Mouse (Mus musculus) forebrain, embryonic 12.5 days (tissue): ENCODE data around the gene Elf2. TPM values are rescaled to one million over a fixed set of nuclear protein-coding genes. Genes with fewer than 3 reads are reported as not detected.

Experiments
- ATAC-seq: fragments of 200-750 bp; cut with Nextera tagmentation; 2 replicates; pipeline ENCODE4 v1.8.0; 2017; ENCODE audit warnings: moderate TSS enrichment; ENCODE audit not compliant: low FRiP score
- H3K27ac ChIP-seq: fragments of 300-500 bp; sonication (generic); 2 replicates; pipeline ENCODE4 v1.5.1; 2016; ENCODE audit warnings: mild to moderate bottlenecking
- H3K27me3 ChIP-seq: fragments of 300-500 bp; sonication (generic); 2 replicates; pipeline ENCODE4 v1.6.1; 2016; ENCODE audit warnings: mild to moderate bottlenecking
- H3K36me3 ChIP-seq: fragments of 300-500 bp; sonication (generic); replicated peaks from 2 replicates; pipeline ENCODE4 v1.6.1; 2016; ENCODE audit warnings: mild to moderate bottlenecking
- H3K4me1 ChIP-seq: fragments of 300-500 bp; sonication (generic); 2 replicates; pipeline ENCODE4 v1.6.1; 2016
- H3K4me2 ChIP-seq: fragments of 300-500 bp; sonication (generic); 2 replicates; pipeline ENCODE4 v1.6.1; 2016; ENCODE audit warnings: mild to moderate bottlenecking, moderate library complexity
- H3K4me3 ChIP-seq: fragments of 300-500 bp; sonication (generic); replicated peaks from 2 replicates; pipeline ENCODE4 v1.5.1; 2016; ENCODE audit warnings: mild to moderate bottlenecking
- H3K9ac ChIP-seq: fragments of 300-500 bp; sonication (generic); 2 replicates; pipeline ENCODE4 v1.6.1; 2016; ENCODE audit warnings: mild to moderate bottlenecking
- H3K9me3 ChIP-seq: fragments of 300-500 bp; sonication (generic); 2 replicates; pipeline ENCODE4 v1.6.1; 2016
- WGBS: fragments of 180-500 bp; shearing (Covaris S2); methylation state at CpG from one replicate; pipeline ENCODE4 v1.1.7; 2016; 5-methylcytosine and 5-hydroxymethylcytosine counted together
- polyA plus RNA-seq: library from polyadenylated mRNA; unstranded; fragments of >200 nt; fragmentation: Nextera tagmentation; extraction: Ambion mirVana; gene quantifications from 2 replicates; pipeline ENCODE4 v1.2.1, GENCODE M21; 2016

The Elf2 gene
- polyA plus RNA-seq, 1 experiment from 2014 or later: 43.8 TPM

DNA sequence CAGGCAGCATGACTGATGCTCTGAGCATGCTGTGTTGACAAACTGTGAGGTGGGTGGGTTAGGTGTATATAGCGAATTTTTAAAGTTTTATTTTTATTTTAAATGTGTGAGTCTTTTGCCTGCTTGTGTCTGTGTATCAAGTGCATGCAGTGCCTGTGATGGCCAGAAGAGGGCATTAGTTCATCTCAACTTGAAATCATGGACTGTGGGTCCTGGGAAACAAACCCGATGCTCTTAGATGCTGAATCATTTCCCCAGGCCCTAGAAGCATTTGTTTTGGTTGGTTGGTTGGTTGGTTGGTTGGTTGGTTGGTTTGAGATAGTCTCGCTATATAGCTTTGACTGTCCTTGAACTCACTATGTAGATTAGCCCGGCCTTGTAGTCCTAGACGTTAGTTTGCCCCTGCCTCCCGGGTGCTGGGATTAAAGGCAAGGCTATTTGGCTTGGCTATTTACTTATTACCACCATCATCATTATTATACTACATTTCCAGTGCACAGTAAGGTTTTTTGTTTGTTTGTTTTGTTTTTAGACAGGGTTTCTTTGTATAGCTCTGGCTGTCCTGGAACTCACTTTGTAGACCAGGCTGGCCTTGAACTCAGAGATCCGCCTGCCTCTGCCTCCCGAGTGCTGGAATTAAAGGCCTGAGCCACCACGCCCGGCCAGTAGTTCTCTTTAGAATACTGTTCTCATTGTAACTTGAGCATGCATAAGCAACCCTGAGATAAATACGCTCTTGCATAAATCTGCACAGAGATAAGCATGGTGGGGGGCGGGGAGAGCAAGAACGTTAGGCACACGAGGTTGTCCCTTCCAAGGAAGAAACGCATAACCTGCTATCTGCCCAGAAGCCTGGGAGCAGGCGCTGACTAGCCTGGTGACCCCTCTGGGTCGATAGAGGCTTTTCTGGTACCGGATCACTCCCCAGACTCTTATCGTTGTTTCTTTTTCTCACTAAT lies 35.1 kb upstream of the Elf2 start:
- Histone ChIP-seq H3K27me3 (0 out of 2 replicates have a peak, but pooled peaks cover 3% of the 10 kb centered on the region), H3K36me3 (no peaks in the 10 kb centered on the region), H3K27ac (no peak overlapping the region), H3K4me2 (no peak overlapping the region), H3K4me3 (no peak overlapping the region), H3K9me3 (0 out of 2 replicates have a peak, but pooled peaks cover 2% of the 10 kb centered on the region), H3K9ac (no peak overlapping the region), H3K4me1 (0 out of 2 replicates have a peak, but pooled peaks cover 6% of the 10 kb centered on the region)
- ATAC-seq: no peak
- WGBS: 86% methylated on average over 19 of the region's 19 CpGs

DNA sequence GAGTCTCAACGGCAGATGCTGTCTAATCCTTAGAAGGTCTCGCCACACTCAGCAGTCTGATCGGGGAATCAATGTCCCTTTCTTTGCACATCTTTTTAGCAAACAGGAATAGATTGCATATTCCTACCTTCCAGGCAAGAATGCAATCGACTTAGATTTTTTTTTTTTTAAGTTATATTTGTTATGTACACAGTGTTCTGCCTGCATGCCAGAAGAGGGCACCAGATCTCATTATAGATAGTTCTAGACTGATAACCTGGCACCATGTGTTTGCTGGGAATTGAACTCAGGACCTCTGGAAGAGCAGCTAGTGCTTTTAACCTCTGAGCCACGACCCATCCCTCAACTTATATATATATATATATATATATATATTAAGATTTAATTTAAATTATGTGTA lies 33.1 kb upstream of the Elf2 start:
- no peak for ATAC-seq
- Histone ChIP-seq H3K4me2 (no peak overlapping the region), H3K27ac (no peak overlapping the region), H3K4me3 (no peak overlapping the region), H3K27me3 (0 out of 2 replicates have a peak, but pooled peaks cover 1% of the 10 kb centered on the region), H3K9ac (no peak overlapping the region), H3K36me3 (no peaks in the 10 kb centered on the region), H3K4me1 (0 out of 2 replicates have a peak, but pooled peaks cover 6% of the 10 kb centered on the region), H3K9me3 (0 out of 2 replicates have a peak, but pooled peaks cover 2% of the 10 kb centered on the region)
- WGBS: 74% methylated on average over 5 of the region's 5 CpGs

GRCm38 (mm10) chr3:51372883-51373282 lies 32.4 kb upstream of the Elf2 start:
- Histone ChIP-seq H3K4me3 (no peak overlapping the region), H3K27me3 (no peaks in the 10 kb centered on the region), H3K36me3 (no peaks in the 10 kb centered on the region), H3K9ac (no peak overlapping the region), H3K4me1 (no peaks in the 10 kb centered on the region), H3K27ac (no peak overlapping the region), H3K9me3 (0 out of 2 replicates have a peak, but pooled peaks cover 2% of the 10 kb centered on the region), H3K4me2 (no peak overlapping the region)
- WGBS: 83% methylated on average over 5 of the region's 5 CpGs
- no peak for ATAC-seq

- no peaks in the 10 kb centered on the region for H3K36me3 ChIP-seq
- H3K27ac ChIP-seq: no peak overlapping the region
- H3K9ac ChIP-seq: no peak overlapping the region
- H3K4me1 ChIP-seq: no peaks in the 10 kb centered on the region
- no peak overlapping the region for H3K4me3 ChIP-seq
- ATAC-seq: no peak
- H3K27me3 ChIP-seq: no peaks in the 10 kb centered on the region
- WGBS: 73% methylated on average over 2 of the region's 2 CpGs
- H3K9me3 ChIP-seq: 0 out of 2 replicates have a peak, but pooled peaks cover 2% of the 10 kb centered on the region
- no peak overlapping the region for H3K4me2 ChIP-seq
Observed at GRCm38 (mm10) chr3:51371826-51372225, 31.4 kb upstream of the Elf2 start.

- Histone ChIP-seq H3K9me3 (no peaks in the 10 kb centered on the region), H3K4me2 (no peak overlapping the region), H3K27ac (no peak overlapping the region), H3K9ac (no peak overlapping the region), H3K36me3 (no peaks in the 10 kb centered on the region), H3K4me3 (no peak overlapping the region), H3K27me3 (peaks cover 6% of the 10 kb centered on the region), H3K4me1 (peaks cover 10% of the 10 kb centered on the region)
- ATAC-seq: no peak
- WGBS: 87% methylated on average over 4 of the region's 4 CpGs
Observed at GRCm38 (mm10) chr3:51368011-51368410, 27.5 kb upstream of the Elf2 start.

DNA sequence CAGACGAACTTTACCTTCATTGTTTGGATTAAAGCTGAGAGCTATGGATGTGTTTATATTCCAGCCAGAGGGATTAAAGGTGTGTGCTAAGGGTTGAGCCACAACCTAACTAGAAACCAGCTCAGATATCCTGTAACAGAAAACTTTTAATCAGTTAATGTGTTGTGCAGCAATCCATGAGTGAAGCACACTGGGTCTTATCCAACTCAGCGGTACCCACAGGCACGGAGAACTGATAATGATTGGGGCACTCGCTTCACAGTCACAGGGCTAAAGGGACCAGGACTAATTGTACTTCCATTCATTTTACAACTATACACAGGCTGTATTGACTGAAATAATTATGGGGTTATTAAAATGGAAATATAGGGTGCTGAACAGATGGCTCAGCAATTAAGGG lies 26.5 kb upstream of the Elf2 start:
- no peaks in the 10 kb centered on the region for H3K36me3 ChIP-seq
- no peaks in the 10 kb centered on the region for H3K9me3 ChIP-seq
- H3K4me1 ChIP-seq: peaks cover 10% of the 10 kb centered on the region
- peaks cover 6% of the 10 kb centered on the region for H3K27me3 ChIP-seq
- H3K4me3 ChIP-seq: no peak overlapping the region
- no peak overlapping the region for H3K4me2 ChIP-seq
- 53% methylated on average over 4 of the region's 4 CpGs for WGBS
- H3K27ac ChIP-seq: no peak overlapping the region
- no peak overlapping the region for H3K9ac ChIP-seq
- ATAC-seq: no peak

DNA sequence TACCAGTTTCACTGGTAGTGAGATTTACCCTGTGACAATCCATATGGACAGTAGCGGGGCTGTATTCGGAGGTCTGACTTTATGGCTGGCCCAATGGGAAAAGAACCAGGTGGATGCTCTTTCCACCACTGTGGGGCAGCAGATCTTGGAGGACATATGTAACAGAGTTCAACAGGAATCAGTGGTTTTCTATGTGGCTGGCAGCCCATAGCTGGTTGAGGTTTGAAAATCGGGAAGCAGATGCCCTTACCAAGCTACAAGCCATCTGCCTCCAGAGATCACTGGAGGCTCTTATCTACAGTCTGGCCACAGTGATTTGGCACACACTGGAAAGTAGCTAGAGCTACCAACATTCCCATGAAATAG lies 25.0 kb upstream of the Elf2 start:
- Histone ChIP-seq H3K27ac (no peak overlapping the region), H3K9ac (no peak overlapping the region)
- 20% methylated on average over 3 of the region's 3 CpGs for WGBS

DNA sequence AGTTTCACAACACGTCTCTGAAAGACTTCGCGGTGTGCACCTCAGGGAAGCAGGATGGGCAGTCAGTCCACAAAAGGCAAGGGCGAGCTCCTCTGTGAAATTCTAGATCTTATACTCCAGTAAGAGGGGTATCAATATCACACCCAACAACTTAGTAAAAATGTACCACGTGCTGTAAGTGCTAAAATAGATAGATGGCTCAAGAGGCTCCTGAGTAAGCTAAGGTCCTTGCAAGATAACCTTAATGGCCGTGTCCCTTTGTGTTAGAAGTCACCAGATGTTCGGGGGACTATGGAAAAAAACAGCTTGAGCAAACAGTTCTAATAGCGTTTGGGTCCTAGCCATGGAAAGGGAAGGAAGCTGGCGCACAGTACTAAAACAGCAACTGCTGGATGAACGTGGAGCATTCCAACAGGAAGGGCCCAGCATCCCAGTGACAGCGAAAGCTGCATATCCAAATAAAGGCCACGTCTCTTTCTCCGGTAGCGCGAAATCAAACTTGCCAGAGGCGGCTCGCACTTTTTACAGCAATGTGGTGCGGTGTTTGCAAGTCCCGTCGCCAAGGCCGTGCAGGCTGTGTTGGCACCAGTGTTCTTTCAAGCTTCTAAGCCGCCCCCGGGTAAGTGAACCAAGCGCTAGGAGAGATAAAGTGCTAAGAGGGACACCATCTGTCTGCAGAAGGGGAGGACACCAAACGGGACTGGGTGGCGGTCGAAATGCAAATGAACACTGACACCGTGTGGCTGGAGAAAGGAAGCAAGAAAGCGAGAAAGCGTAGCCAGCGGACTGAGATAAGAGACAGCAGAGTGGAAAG lies 24.4 kb upstream of the Elf2 start:
- Histone ChIP-seq H3K4me2 (peak overlapping the region; percentile 72), H3K36me3 (no peaks in the 10 kb centered on the region), H3K27me3 (peaks cover 17% of the 10 kb centered on the region), H3K4me3 (peak overlapping the region; percentile 42), H3K27ac (no peak overlapping the region), H3K4me1 (peaks cover 10% of the 10 kb centered on the region), H3K9me3 (no peaks in the 10 kb centered on the region), H3K9ac (peak overlapping the region; percentile 53)
- ATAC-seq: peak; percentile 91
- 7% methylated on average over 31 of the region's 31 CpGs for WGBS

More for the DNA sequence above, 25.0 kb upstream of the Elf2 start:
- ATAC-seq: no peak
- Histone ChIP-seq H3K27me3 (peaks cover 15% of the 10 kb centered on the region), H3K36me3 (no peaks in the 10 kb centered on the region), H3K9me3 (no peaks in the 10 kb centered on the region), H3K4me3 (peak overlapping the region; percentile 42), H3K4me2 (peak overlapping the region; percentile 72), H3K4me1 (peaks cover 10% of the 10 kb centered on the region)

GRCm38 (mm10) chr3:51361066-51361465 lies 20.6 kb upstream of the Elf2 start:
- WGBS: 22% methylated on average over 9 of the region's 9 CpGs
- Histone ChIP-seq H3K4me3 (no peak overlapping the region), H3K4me2 (no peak overlapping the region), H3K4me1 (peaks cover 16% of the 10 kb centered on the region), H3K36me3 (no peaks in the 10 kb centered on the region), H3K27me3 (peaks cover 39% of the 10 kb centered on the region), H3K9me3 (no peaks in the 10 kb centered on the region), H3K9ac (no peak overlapping the region), H3K27ac (no peak overlapping the region)
- ATAC-seq: no peak

GRCm38 (mm10) chr3:51359558-51360307 lies 19.3 kb upstream of the Elf2 start:
- Histone ChIP-seq H3K4me1 (peaks cover 9% of the 10 kb centered on the region), H3K27ac (no peak overlapping the region), H3K9me3 (no peaks in the 10 kb centered on the region), H3K4me3 (peak overlapping the region; percentile 54), H3K36me3 (no peaks in the 10 kb centered on the region), H3K4me2 (peak overlapping the region; percentile 66), H3K27me3 (peaks cover 39% of the 10 kb centered on the region), H3K9ac (no peak overlapping the region)
- no peak for ATAC-seq
- 23% methylated on average over 14 of the region's 14 CpGs for WGBS

- Histone ChIP-seq H3K4me2 (peak overlapping the region; percentile 66), H3K9ac (peak overlapping the region; percentile 55), H3K4me3 (peak overlapping the region; percentile 54), H3K4me1 (peaks cover 6% of the 10 kb centered on the region), H3K9me3 (no peaks in the 10 kb centered on the region), H3K27ac (no peak overlapping the region), H3K36me3 (no peaks in the 10 kb centered on the region), H3K27me3 (peaks cover 38% of the 10 kb centered on the region)
- peak; percentile 70 for ATAC-seq
- WGBS: under 1% methylated on average over 50 of the region's 50 CpGs
Observed at GRCm38 (mm10) chr3:51358660-51359557, 18.4 kb upstream of the Elf2 start.
